Mouse (Mus musculus) left cerebral cortex, adult 2 months (tissue): Measurements from ENCODE around the gene Irf1. TPM values are rescaled to one million over a fixed set of nuclear protein-coding genes. Genes with fewer than 3 reads are reported as not detected.
A peak's percentile ranks its signal among the peaks of the same experiment; 100 is the strongest.

ENCODE experiments used
- DNase-seq, 2 experiments: peaks; one replicate each; pipeline ENCODE4 v3.0.0; 2021 to 2022; ENCODE audit warnings: low spot score in 2 of 2, mixed read lengths in 1 of 2; ENCODE audit errors: extremely low spot score in 1 of 2
- H3K27ac ChIP-seq: fragments of 200-600 bp; 2 replicates; pipeline ENCODE4 v1.8.1; 2022
- H3K4me3 ChIP-seq: fragments of 200-600 bp; 2 replicates; pipeline ENCODE4 v1.8.1; 2022
- CTCF ChIP-seq: fragments of 200-600 bp; IDR thresholded peaks from 2 replicates; pipeline ENCODE4 v1.8.1; 2022; ENCODE audit warnings: antibody characterized with exemption, mild to moderate bottlenecking, moderate library complexity
- intact Hi-C: fragments of 180-260 bp; cut with DNase I; formaldehyde crosslinking; loops from one replicate; pipeline ENCODE4 v1.15.1; 2025
- total RNA-seq, 2 experiments: library from RNA; stranded (reverse); gene quantifications; 2 replicates each; pipeline ENCODE4 v1.2.3; 2021

Gene Irf1
- total RNA-seq, 2 experiments from 2014 or later = 6.6 to 8.2 TPM

GRCm38 (mm10) chr11:53762426-53762825, 7.4 kb upstream of the Irf1 start:
- intact Hi-C loops = no loop called here
- Histone ChIP-seq H3K27ac (peak overlapping the region; percentile 86; the same call in 1 of the 2 replicates), H3K4me3 (peak overlapping the region; percentile 49)
- no peak for TF ChIP-seq CTCF
- no peak for DNase-seq

GRCm38 (mm10) chr11:53762827-53763495, 6.9 kb upstream of the Irf1 start:
- peak; percentile 33 to 37 for DNase-seq
- intact Hi-C loops = no loop called here
- Histone ChIP-seq H3K27ac (peak overlapping the region; percentile 86), H3K4me3 (peak overlapping the region; percentile 49)
- TF ChIP-seq CTCF = no peak

- DNase-seq = peak; percentile 66 to 77
- H3K4me3 ChIP-seq = peak overlapping the region; percentile 49
- H3K27ac ChIP-seq = peak overlapping the region; percentile 86
- intact Hi-C loops = no loop called here
- TF ChIP-seq CTCF = peak; percentile 41
These were observed 6.2 kb upstream of the Irf1 start for GRCm38 (mm10) chr11:53763496-53764140.

GRCm38 (mm10) chr11:53764581-53764980, 5.2 kb upstream of the Irf1 start:
- DNase-seq = no peak
- peak overlapping the region; percentile 86 for H3K27ac ChIP-seq
- intact Hi-C loops = no loop called here
- TF ChIP-seq CTCF = no peak
- H3K4me3 ChIP-seq = no peak overlapping the region

GRCm38 (mm10) chr11:53768422-53769184, 1.2 kb upstream of the Irf1 start:
- intact Hi-C loops = no loop called here
- H3K27ac ChIP-seq = no peak overlapping the region
- DNase-seq = no peak
- no peak for TF ChIP-seq CTCF
- H3K4me3 ChIP-seq = no peak overlapping the region

GRCm38 (mm10) chr11:53769185-53769576, 633 bp upstream of the Irf1 start:
- TF ChIP-seq CTCF = no peak
- DNase-seq = no peak
- Histone ChIP-seq H3K27ac (peak overlapping the region; percentile 42), H3K4me3 (peak overlapping the region; percentile 63; the same call in 1 of the 2 replicates)
- intact Hi-C loops = no loop called here

- intact Hi-C loops = no loop called here
- DNase-seq = peak; percentile 62 to 68
- Histone ChIP-seq H3K4me3 (peak overlapping the region; percentile 63), H3K27ac (peak overlapping the region; percentile 81)
- no peak; the same call in none of the 2 replicates for TF ChIP-seq CTCF
These were observed 444 bp downstream of the Irf1 start for GRCm38 (mm10) chr11:53770125-53770791.

GRCm38 (mm10) chr11:53771001-53771744, 1.4 kb downstream of the Irf1 start:
- Histone ChIP-seq H3K4me3 (peak overlapping the region; percentile 63), H3K27ac (no peak overlapping the region)
- no peak for TF ChIP-seq CTCF
- DNase-seq = no peak
- intact Hi-C loops = no loop called here

- no peak overlapping the region for H3K4me3 ChIP-seq
- no peak for DNase-seq
- H3K27ac ChIP-seq = no peak overlapping the region
- intact Hi-C loops = no loop called here
- TF ChIP-seq CTCF = no peak
These were observed 2.7 kb downstream of the Irf1 start for GRCm38 (mm10) chr11:53772536-53772935.

- no peak within 1 kb of the TSS for H3K27ac ChIP-seq
- no peak for TF ChIP-seq CTCF
- intact Hi-C loops = no loop called here
- DNase-seq = no peak
- H3K4me3 ChIP-seq = no peak within 1 kb of the TSS
These were observed 3.3 kb downstream of the Irf1 start, which contains the start of gene Gm17334 for GRCm38 (mm10) chr11:53773087-53773486. Gene Gm17334, minus strand, starts transcription at chr11:53773187.
